ENCODE assay signal across 26 mouse cellular contexts in the genomic region with DNA sequence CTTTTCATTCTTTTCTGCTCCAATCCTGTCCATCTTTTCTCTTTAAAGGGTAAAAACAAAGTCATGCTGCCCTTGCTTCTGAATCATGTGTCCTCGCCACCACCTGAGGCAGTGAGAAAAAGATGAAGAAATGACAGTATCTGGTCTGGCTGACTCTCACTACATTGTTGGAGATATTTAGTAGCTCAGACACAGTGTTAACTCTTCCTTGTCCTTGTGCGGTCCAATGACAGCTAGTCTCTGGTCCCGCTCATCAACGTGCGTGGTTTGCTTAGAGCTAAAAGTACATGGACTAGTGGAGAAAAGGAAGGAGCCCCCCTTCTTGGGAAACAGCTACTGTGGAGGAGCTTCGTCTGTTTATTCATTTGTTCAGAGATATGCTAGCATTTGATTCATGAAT. TPM values are rescaled to one million over a fixed set of nuclear protein-coding genes. Genes with fewer than 3 reads are reported as not detected.
"Had no signal": no experiment of that assay in that cellular context is flagged by ENCODE, and none has a peak within 500 bp of the region (broad histone marks: within the 10 kb centered on the region; RNA-seq: fewer than 3 reads in every experiment).

No protein-coding gene starts in this region.

- H3K36me3 ChIP-seq: heart, embryonic 10.5 days; heart, embryonic 12.5 days; hindbrain, embryonic 10.5 days; hindbrain, embryonic 12.5 days; kidney, embryonic 15.5 days; limb, embryonic 13.5 days; limb, embryonic 15.5 days had no signal

- ATAC-seq: hindbrain, embryonic 16.5 days; intestine, embryonic 16.5 days had no signal

- H3K4me2 ChIP-seq: heart, embryonic 12.5 days; hindbrain, embryonic 12.5 days; hindbrain, embryonic 14.5 days; kidney, embryonic 15.5 days; limb, embryonic 13.5 days; limb, embryonic 15.5 days had no signal

- H3K4me1 ChIP-seq: heart, embryonic 10.5 days; heart, embryonic 12.5 days; hindbrain, embryonic 10.5 days; hindbrain, embryonic 12.5 days; kidney, embryonic 15.5 days; limb, embryonic 15.5 days had no signal

- H3K27me3 ChIP-seq: heart, embryonic 12.5 days; hindbrain, embryonic 12.5 days; kidney, embryonic 15.5 days; limb, embryonic 13.5 days; limb, embryonic 15.5 days had no signal

- H3K9ac ChIP-seq: heart, embryonic 12.5 days; hindbrain, embryonic 12.5 days; hindbrain, embryonic 14.5 days; kidney, embryonic 15.5 days; limb, embryonic 13.5 days; limb, embryonic 15.5 days had no signal

- H3K27ac ChIP-seq: gastrocnemius, adult 2 months; heart, embryonic 10.5 days; hindbrain, embryonic 10.5 days; hindbrain, embryonic 12.5 days; hindbrain, embryonic 14.5 days; kidney, embryonic 15.5 days; kidney, postnatal 0 days; limb, embryonic 13.5 days; limb, embryonic 15.5 days had no signal

- H3K9me3 ChIP-seq: heart, embryonic 10.5 days; heart, embryonic 12.5 days; hindbrain, embryonic 10.5 days; hindbrain, embryonic 12.5 days; kidney, embryonic 15.5 days; limb, embryonic 13.5 days; limb, embryonic 15.5 days had no signal

- H3K4me3 ChIP-seq: gastrocnemius, adult 2 months; heart, embryonic 10.5 days; heart, embryonic 12.5 days; hindbrain, embryonic 10.5 days; hindbrain, embryonic 12.5 days; kidney, embryonic 15.5 days; limb, embryonic 13.5 days; limb, embryonic 15.5 days had no signal

- DNase-seq: gastrocnemius, adult 2 months; gastrocnemius, postnatal 10 days; gastrocnemius, postnatal 25 days; heart, adult 18-20 months; heart, postnatal 10 days; heart, postnatal 4 days; kidney, adult 11 months; kidney, adult 2 months; kidney, adult 9 months; kidney, postnatal 14 days; kidney, postnatal 36 days; layer of hippocampus, adult 9-11 months; layer of hippocampus, postnatal 36 days; left cerebral cortex, postnatal 4 days had no signal

RNA-seq across cellular contexts. Expression of gene Ntng1, which starts 56.6 kb away (rescaled TPM):
- total RNA-seq: granulocyte monocyte progenitor cell, adult 5-6 weeks had no signal
